Mouse (Mus musculus) MEL-GATA-1-ER (cell line): Measurements from ENCODE around the gene Gpr15.

ENCODE experiments used
- DNase-seq: peaks from one replicate; pipeline ENCODE4 v3.0.0-alpha.2; 2012; ENCODE audit warnings: low read depth; ENCODE audit errors: extremely low read depth

The Gpr15 gene

DNA sequence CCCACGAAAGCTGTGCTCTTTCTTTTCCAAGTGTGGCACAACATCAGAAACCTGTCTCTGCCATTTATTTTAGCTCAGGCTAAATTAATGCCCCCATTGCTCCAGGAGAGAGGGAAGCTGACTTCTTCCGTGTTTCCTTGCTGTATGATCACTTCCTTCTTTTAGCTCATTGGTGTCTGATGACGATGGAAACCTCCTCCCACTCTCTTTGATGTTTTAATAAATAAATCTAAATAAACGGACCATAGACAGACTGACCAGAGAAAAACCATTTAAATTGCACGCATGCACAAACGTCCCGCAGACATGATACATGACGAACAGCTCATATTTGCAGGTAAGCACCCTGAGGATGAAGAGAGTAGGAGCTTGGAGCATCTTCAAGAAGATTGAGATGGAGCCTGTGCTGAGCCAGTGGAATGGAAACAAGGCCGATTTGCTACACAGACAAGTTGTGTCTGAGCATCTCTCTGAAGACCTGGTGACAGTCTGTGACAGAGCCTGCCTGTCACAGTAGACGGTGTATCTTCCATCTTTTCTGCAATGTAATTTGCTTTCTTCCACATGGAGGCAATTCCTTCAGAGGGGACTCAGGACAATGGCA lies 16.4 kb downstream of the Gpr15 start:
- DNase-seq = no peak

- DNase-seq = no peak
Observed at GRCm38 (mm10) chr16:58701779-58702178, 17.1 kb downstream of the Gpr15 start.

DNA sequence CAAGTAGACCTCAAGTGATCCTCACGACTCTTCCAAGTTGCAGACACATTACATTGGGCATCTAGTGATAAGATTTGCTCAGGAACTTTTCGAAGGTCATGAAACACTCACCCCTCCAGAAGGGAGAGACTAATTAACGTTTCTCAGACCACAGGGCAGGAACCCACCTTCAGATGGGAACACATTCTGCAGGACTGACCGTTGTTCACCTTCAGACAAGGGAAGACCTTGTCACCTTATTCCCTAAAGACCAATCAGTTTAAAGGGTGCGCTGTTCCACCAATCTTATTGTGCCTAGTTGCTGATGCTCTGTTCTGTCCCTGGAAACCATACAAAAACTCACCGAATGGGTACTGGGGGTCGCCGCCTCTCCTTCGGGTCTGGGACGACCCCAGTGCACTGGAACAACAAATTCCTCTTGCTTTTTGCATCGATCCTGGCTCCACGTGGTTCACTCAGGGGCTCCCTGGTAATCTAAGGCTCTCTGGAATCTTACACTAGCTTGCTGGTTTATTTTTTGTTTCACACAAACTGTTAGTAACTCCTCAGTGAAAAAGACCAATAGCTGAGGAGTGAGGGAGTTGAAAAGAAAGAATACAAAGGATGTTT lies 17.9 kb downstream of the Gpr15 start:
- no peak for DNase-seq

GRCm38 (mm10) chr16:58700174-58700573 lies 18.7 kb downstream of the Gpr15 start:
- no peak for DNase-seq

DNA sequence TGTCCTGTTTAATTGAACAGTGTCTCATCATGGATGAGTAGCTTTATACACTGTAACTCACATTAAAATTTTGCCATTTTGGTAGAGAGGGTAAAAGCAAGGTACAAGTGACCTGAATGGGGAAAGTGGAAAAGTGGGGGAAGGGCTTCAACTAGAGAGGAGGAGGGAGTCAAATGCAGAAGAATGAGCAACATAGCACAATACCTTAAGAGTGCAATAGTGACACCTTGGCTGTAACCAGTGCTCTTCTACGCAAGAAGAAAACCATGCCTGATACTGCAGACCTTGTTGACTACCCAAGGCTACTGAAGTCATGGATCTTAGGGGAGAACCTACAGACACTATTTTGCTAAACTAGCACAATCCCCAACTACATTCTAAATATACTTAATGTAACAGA lies 21.6 kb downstream of the Gpr15 start:
- no peak for DNase-seq

DNA sequence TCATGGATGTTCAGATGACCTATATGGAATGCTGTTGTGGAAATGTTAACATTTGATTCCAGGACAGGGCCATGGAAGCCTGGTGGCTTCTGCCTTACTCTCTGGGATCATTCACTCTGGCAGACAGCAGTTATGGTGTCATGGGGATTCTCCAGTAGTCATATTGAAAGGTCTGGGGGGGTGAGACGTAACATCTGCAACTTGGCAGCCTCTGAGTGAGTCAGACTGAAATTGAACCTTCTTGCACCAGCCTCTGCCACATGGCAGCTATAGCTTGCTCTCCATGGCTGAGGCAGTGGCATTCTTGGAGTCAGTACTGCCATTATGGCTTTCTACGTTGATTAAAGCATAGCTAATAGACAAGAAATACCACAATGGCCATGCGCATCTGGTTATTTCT lies 22.1 kb downstream of the Gpr15 start:
- DNase-seq = no peak

DNA sequence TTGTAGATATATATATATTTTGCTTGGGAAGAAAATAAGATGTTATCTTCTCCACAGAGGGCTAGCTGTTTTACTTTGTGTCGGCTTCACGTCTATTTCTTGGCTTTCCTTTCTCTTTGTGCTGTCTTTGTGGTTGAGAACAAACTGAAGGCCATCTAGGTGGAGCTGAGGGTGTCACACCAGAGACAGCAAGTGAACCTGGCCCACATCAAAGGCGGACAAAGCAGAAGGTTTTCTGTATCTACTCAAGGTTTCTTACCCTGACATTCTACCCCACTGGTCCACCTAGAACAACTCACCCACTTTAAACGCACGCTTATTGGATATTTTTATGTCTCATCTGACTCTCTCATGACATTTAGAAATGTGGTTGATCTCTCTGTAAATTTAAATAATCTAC lies 24.8 kb downstream of the Gpr15 start:
- DNase-seq = no peak

DNA sequence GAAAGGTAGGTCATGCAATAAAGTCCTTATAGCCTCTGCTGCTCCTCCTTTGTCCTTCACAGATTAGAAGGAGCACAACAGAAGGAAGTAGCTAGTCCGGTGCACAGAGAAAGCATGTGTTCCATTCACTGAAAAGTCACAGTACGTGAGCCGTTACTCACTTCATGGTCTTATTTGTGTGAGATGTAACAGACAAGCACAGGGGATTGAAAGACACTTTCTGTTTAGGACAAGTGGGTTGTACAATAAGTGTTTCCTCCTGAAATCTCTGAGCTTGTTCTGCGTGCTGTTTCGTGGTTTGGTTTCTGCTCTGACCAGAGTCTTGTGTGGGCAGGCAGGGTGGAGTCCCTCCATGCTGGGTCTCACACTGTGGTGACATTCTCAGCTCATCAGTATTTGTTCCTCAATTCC lies 28.5 kb downstream of the Gpr15 start:
- DNase-seq = no peak

DNA sequence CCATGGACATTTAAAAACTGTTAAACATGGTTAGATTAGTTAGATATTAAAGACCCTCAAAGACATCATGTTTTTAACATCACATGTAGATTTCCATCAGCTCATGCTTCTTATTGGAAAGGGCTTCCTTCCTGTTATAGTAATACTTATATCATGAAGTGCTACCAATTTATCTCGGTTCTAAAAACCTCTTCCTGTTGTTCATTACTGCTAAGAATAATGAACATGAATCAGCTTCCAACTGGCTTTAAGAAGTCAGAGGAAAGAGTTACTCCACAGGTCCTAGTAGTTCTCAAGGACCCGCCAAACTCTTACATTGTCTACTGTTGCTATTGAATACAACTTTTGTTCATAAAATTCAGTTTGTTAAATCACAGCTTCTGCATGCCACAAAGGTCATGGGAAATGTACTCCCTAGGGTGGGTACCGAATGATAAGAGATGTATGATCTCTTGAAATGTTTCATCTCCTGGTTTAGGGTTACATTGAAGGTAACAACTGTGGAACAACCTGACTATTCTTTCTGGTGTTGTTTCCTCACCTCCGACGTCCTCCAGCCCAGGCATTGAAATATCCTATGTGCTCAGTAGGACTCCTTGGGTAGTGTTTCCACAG lies 29.2 kb downstream of the Gpr15 start:
- no peak for DNase-seq

DNA sequence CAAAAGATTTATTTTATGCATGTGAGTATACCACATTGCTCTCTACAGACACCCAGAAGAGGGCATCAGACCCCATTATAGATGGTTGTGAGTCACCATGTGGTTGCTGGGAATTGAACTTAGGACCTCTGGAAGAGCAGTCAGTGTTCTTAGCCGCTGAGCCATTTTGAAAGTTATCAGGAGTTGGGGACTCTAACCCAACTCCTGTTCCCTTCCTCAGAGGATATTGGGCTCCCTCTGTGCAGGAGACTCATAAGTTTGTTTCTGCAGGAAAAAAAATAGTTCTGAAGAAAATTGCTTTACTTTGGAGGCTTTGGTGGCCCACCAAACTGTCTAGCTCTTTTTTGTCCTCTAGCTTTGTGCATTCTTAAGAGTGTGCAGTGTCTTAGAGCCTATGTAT lies 30.3 kb downstream of the Gpr15 start:
- no peak for DNase-seq

DNA sequence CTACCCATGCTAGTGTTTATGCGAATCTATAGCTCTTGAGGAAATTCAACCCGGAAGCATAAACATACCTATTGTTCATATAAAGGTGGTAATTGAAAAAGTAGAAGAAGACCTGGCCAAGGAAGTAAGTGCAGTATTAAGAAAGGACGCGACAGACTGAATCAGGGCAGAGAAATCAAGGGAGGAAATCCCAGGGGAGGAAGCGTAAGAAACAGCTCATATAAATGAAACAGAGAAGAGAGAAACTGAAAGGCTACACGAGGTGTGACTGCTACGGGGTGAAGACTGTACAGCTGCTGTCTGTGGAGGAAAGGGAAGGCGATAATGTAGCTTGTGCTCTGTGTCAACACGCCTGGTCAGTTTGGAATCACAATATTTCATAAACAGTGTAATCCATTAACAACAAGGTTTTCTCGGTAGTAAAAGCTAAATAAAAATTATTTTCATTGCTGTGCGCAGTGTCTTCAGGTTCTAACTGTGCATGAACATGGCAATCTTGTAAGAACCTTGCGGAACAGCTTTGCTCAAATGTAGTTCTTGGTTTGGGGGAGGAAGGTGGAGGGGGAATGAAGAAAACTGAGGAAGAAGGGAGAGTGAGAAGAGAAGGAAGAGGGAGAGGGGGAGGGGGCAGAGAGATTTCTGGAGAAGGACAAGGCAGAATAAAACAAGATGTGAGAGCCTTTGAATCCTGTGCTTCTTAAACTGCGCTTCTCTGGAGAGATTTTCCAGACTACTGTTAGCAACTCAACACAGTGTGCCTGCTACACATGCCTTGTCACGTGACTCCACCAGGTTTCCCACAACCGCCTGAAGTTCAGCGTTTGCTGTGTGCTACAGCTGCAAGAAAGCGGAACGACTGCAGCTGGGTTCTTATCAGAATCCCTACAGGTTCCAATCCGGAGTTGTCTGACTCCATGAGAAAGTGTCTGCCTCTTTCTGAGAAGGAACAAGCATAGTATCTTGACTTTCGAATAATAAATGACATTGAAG lies 33.0 kb downstream of the Gpr15 start:
- DNase-seq = peak; percentile 95

GRCm38 (mm10) chr16:58684537-58684936 lies 34.3 kb downstream of the Gpr15 start:
- DNase-seq = no peak

- no peak for DNase-seq
Observed at GRCm38 (mm10) chr16:58683911-58684310, 35.0 kb downstream of the Gpr15 start.

DNA sequence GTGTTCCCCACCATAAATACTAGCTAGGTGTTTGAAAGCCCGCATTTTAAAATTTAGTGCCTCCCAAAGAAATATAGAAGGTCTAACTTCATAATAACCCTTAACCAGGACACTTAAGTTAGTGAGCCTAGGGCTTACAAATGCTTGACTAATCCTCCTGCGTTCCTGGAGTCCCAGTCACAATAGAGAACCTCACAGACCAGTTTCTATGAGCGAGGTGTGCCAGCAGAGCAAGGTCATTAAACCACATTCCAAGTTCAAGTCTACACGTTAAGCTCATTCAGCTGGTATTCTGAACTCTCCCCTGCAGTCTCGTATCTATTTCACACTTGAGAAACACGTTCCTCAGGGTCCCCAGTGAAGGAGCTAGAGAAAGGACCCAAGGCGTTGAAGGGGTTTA lies 36.0 kb downstream of the Gpr15 start:
- DNase-seq = no peak

GRCm38 (mm10) chr16:58682046-58682445 lies 36.8 kb downstream of the Gpr15 start:
- DNase-seq = no peak

DNA sequence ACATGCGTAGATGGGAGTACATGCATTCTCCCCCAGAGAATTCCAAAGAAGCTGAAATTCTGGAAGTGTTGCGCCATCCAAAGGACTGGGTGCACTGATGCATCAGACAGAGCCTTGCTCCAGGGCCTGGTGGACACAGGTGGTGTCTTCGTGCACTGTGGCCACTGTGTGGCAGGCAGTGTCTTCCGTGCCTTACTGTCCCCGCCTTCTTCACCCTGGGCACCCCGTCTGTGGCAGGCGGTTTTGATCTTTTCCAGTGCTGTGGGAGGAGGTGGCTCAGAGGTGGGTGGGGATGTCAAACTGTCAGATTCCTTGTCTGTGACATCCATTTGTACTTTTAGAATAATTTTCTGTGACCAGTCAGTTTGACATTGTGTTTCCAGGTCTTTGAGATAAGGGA lies 40.2 kb downstream of the Gpr15 start:
- DNase-seq = no peak

DNA sequence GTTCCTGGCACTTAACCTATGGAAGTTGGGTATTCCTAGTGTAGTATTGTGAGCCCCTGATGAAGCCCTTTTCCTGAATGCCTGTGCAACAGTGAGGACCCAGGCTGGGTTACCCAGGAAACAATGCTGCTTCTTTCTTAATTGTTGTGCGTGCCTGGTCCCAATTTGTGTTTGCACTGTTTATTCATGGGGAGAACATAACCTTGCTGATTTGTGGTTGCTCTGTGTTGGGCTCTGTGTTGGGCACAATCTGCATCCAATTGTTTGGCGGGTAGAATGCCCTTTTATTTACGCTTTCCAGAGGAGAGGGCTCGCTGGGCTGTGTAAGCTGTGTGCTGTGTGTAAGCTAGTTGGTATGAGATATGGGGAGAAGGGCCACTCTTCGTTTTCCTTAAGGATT lies 41.4 kb downstream of the Gpr15 start:
- DNase-seq = no peak

DNA sequence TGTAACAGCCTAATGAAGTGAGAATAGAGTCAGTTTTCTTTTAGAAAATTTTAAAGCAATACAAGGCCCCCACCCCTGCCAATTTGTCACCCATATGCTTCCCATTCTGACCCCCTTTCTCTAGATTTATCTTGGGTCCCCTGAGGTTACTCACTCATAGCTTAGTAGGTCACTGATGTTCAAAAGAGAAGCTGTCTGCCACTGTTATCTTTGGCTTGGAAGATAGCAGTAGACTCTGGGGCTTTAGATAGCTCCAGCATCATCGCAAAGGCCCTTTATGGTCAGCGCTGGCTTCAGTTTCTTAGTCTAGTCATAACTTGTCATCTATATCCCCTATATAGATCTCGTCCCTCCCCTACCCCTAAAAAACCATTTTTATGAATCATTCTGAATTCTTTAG lies 42.2 kb downstream of the Gpr15 start:
- DNase-seq = no peak

- DNase-seq = no peak
Observed at GRCm38 (mm10) chr16:58676156-58676555, 42.7 kb downstream of the Gpr15 start.

DNA sequence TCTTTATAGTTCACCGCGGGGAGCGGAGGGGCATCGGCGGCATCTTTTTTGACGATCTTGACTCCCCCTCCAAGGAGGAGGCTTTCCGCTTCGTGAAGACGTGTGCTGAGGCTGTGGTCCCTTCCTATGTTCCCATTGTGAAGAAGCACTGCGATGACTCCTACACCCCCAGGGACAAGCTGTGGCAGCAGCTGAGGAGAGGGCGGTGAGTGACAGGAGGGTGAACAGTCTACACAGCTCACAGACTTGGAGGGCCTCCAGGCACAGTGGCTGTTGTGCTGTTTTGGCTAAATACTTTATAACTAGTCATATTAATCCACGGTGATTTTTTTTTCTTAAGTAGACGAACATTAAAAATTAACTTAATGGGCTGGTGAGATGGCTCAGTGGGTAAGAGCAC lies 43.6 kb downstream of the Gpr15 start:
- no peak for DNase-seq

DNA sequence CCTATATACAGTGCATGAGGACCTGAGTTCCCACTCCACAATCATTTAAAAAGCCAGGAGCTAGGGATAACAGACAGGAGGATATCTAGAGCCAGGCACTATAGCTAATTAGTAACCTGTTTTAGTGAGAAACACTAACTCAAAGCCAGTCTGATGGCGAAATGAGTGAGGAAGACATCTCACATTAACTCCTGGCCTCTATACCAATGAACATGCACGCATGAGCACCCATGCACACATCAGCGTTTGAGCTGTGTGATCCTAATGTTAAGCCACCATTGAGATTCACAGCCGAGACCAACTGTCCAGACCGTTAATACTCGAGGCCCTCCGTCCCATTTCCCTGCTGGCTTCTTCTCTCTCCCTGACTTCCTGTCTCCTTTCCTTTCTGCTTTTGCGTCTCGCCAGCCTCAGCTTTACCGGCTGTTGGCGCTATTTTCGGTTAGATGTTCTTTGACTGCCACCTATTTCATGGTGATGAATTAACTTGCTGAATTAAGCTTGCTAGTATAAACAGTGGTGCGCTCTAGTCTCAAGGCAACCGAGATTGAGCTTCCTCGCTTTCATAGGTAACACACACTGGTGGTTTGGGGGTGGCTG lies 45.0 kb downstream of the Gpr15 start:
- DNase-seq = no peak

- DNase-seq = no peak
Observed at GRCm38 (mm10) chr16:58672396-58672795, 46.5 kb downstream of the Gpr15 start.
